Mouse (Mus musculus): ENCODE measurements at regions not wholly inside any gene's neighbourhood (a gene's known extent, or its start where the extent isn't known, plus 50 kb on each side); places are given as distances from the start of the nearest gene placed in this dataset.

GRCm38 (mm10) chr12:27283964-27284363, 58.4 kb downstream of the Sox11 start:
- Histone ChIP-seq H3K4me1 (peaks cover 5% of the 10 kb centered on the region; the same call in 1 of the 2 replicates), H3K4me2 (replicated peaks) (no peak overlapping the region), H3K9ac (no peak overlapping the region), H3K27me3 (no peaks in the 10 kb centered on the region), H3K9me3 (replicated peaks) (no peaks in the 10 kb centered on the region), H3K27ac (no peak overlapping the region), H3K4me3 (no peak overlapping the region), H3K36me3 (no peaks in the 10 kb centered on the region)
- 79% methylated on average over 6 of the region's 6 CpGs for WGBS
- ATAC-seq (ENCODE audit: low FRiP score) = no peak

GRCm38 (mm10) chr12:27261965-27262364, 80.4 kb downstream of the Sox11 start:
- Histone ChIP-seq H3K27me3 (no peaks in the 10 kb centered on the region), H3K9me3 (replicated peaks) (no peaks in the 10 kb centered on the region), H3K4me3 (no peak overlapping the region), H3K27ac (no peak overlapping the region), H3K4me2 (replicated peaks) (no peak overlapping the region), H3K36me3 (no peaks in the 10 kb centered on the region), H3K4me1 (no peaks in the 10 kb centered on the region), H3K9ac (no peak overlapping the region)
- ATAC-seq (ENCODE audit: low FRiP score) = no peak

GRCm38 (mm10) chr12:27254125-27254524, 88.2 kb downstream of the Sox11 start:
- Histone ChIP-seq H3K27ac (no peak overlapping the region), H3K4me3 (no peak overlapping the region), H3K27me3 (no peaks in the 10 kb centered on the region), H3K4me2 (replicated peaks) (no peak overlapping the region), H3K9me3 (replicated peaks) (no peaks in the 10 kb centered on the region), H3K36me3 (no peaks in the 10 kb centered on the region), H3K9ac (no peak overlapping the region), H3K4me1 (peaks cover 12% of the 10 kb centered on the region)
- WGBS = 65% methylated on average over 3 of the region's 3 CpGs
- no peak for ATAC-seq (ENCODE audit: low FRiP score)

GRCm38 (mm10) chr12:27251521-27251920, 90.9 kb downstream of the Sox11 start:
- Histone ChIP-seq H3K4me3 (no peak overlapping the region), H3K4me1 (peaks cover 31% of the 10 kb centered on the region), H3K4me2 (replicated peaks) (no peak overlapping the region), H3K9ac (no peak overlapping the region), H3K27me3 (no peaks in the 10 kb centered on the region), H3K27ac (no peak overlapping the region), H3K36me3 (no peaks in the 10 kb centered on the region), H3K9me3 (replicated peaks) (no peaks in the 10 kb centered on the region)
- 77% methylated on average over 5 of the region's 5 CpGs for whole genome bisulfite sequencing
- ATAC-seq (ENCODE audit: low FRiP score) = no peak

GRCm38 (mm10) chr12:27248545-27248855, 93.9 kb downstream of the Sox11 start:
- Histone ChIP-seq H3K27ac (peak overlapping the region; percentile 78), H3K4me1 (peaks cover 22% of the 10 kb centered on the region), H3K36me3 (no peaks in the 10 kb centered on the region), H3K9ac (no peak overlapping the region), H3K4me3 (no peak overlapping the region), H3K9me3 (replicated peaks) (no peaks in the 10 kb centered on the region), H3K27me3 (no peaks in the 10 kb centered on the region), H3K4me2 (replicated peaks) (peak overlapping the region; percentile 17)
- ATAC-seq (ENCODE audit: low FRiP score) = peak; percentile 89
- WGBS = 34% methylated on average over 3 of the region's 3 CpGs

- no peak overlapping the region for H3K9ac ChIP-seq
- no peaks in the 10 kb centered on the region for H3K9me3 ChIP-seq (replicated peaks)
- no peak overlapping the region for H3K4me3 ChIP-seq
- peak overlapping the region; percentile 17 for H3K4me2 ChIP-seq (replicated peaks)
- no peaks in the 10 kb centered on the region for H3K27me3 ChIP-seq
- WGBS = 53% methylated on average over 10 of the region's 10 CpGs
- no peaks in the 10 kb centered on the region for H3K36me3 ChIP-seq
- H3K4me1 ChIP-seq = peaks cover 22% of the 10 kb centered on the region
- H3K27ac ChIP-seq = peak overlapping the region; percentile 78
- peak; percentile 76 for ATAC-seq (ENCODE audit: low FRiP score)
These were observed 94.4 kb downstream of the Sox11 start for GRCm38 (mm10) chr12:27247756-27248544.

- Histone ChIP-seq H3K9me3 (replicated peaks) (no peaks in the 10 kb centered on the region), H3K27me3 (no peaks in the 10 kb centered on the region), H3K4me1 (no peaks in the 10 kb centered on the region), H3K27ac (no peak overlapping the region), H3K36me3 (no peaks in the 10 kb centered on the region), H3K9ac (no peak overlapping the region), H3K4me2 (replicated peaks) (no peak overlapping the region), H3K4me3 (no peak overlapping the region)
- 56% methylated on average over 1 of the region's 1 CpGs for WGBS
- no peak for ATAC-seq (ENCODE audit: low FRiP score)
These were observed 106.6 kb downstream of the Sox11 start for GRCm38 (mm10) chr12:27235748-27236147.

- WGBS = 90% methylated on average over 3 of the region's 3 CpGs
- Histone ChIP-seq H3K9me3 (replicated peaks) (no peaks in the 10 kb centered on the region; the same call in 1 of the 2 replicates), H3K27me3 (no peaks in the 10 kb centered on the region), H3K27ac (no peak overlapping the region), H3K4me2 (replicated peaks) (no peak overlapping the region), H3K4me3 (no peak overlapping the region), H3K4me1 (no peaks in the 10 kb centered on the region), H3K9ac (no peak overlapping the region), H3K36me3 (no peaks in the 10 kb centered on the region)
- no peak for ATAC-seq (ENCODE audit: low FRiP score)
These were observed 120.8 kb downstream of the Sox11 start for GRCm38 (mm10) chr12:27221541-27221940.

GRCm38 (mm10) chr12:27201191-27201590, 141.2 kb downstream of the Sox11 start:
- H3K9me3 ChIP-seq (replicated peaks) = no peaks in the 10 kb centered on the region
- H3K9ac ChIP-seq = no peak overlapping the region
- no peak for ATAC-seq (ENCODE audit: low FRiP score)
- H3K4me2 ChIP-seq (replicated peaks) = no peak overlapping the region
- no peaks in the 10 kb centered on the region for H3K27me3 ChIP-seq
- H3K4me1 ChIP-seq = no peaks in the 10 kb centered on the region
- H3K36me3 ChIP-seq = no peaks in the 10 kb centered on the region
- 55% methylated on average over 7 of the region's 7 CpGs for WGBS
- no peak overlapping the region for H3K4me3 ChIP-seq
- no peak overlapping the region for H3K27ac ChIP-seq

- no peaks in the 10 kb centered on the region for H3K27me3 ChIP-seq
- no peaks in the 10 kb centered on the region for H3K9me3 ChIP-seq (replicated peaks)
- H3K4me3 ChIP-seq = no peak overlapping the region
- no peak overlapping the region for H3K27ac ChIP-seq
- 0 out of 2 replicates have a peak, but pooled peaks cover 3% of the 10 kb centered on the region for H3K4me1 ChIP-seq
- ATAC-seq (ENCODE audit: low FRiP score) = no peak
- H3K36me3 ChIP-seq = no peaks in the 10 kb centered on the region
- H3K4me2 ChIP-seq (replicated peaks) = no peak overlapping the region
- no peak overlapping the region for H3K9ac ChIP-seq
These were observed 148.4 kb downstream of the Sox11 start for GRCm38 (mm10) chr12:27194001-27194400.

GRCm38 (mm10) chr12:27191916-27192315, 150.5 kb downstream of the Sox11 start:
- 86% methylated on average over 6 of the region's 6 CpGs for WGBS
- H3K4me2 ChIP-seq (replicated peaks) = no peak overlapping the region
- H3K9ac ChIP-seq = no peak overlapping the region
- 0 out of 2 replicates have a peak, but pooled peaks cover 3% of the 10 kb centered on the region for H3K4me1 ChIP-seq
- H3K9me3 ChIP-seq (replicated peaks) = no peaks in the 10 kb centered on the region
- H3K4me3 ChIP-seq = no peak overlapping the region
- H3K27ac ChIP-seq = no peak overlapping the region
- no peaks in the 10 kb centered on the region for H3K27me3 ChIP-seq
- ATAC-seq (ENCODE audit: low FRiP score) = no peak
- no peaks in the 10 kb centered on the region for H3K36me3 ChIP-seq

GRCm38 (mm10) chr12:27187480-27187879, 154.9 kb downstream of the Sox11 start:
- WGBS = 72% methylated on average over 3 of the region's 3 CpGs

More at GRCm38 (mm10) chr12:27187480-27187879, 154.9 kb downstream of the Sox11 start:
- H3K27ac ChIP-seq = no peak overlapping the region
- no peak overlapping the region for H3K4me2 ChIP-seq (replicated peaks)
- H3K4me3 ChIP-seq = no peak overlapping the region
- ATAC-seq (ENCODE audit: low FRiP score) = no peak
- no peaks in the 10 kb centered on the region for H3K9me3 ChIP-seq (replicated peaks)
- no peak overlapping the region for H3K9ac ChIP-seq
- H3K27me3 ChIP-seq = no peaks in the 10 kb centered on the region
- H3K4me1 ChIP-seq = peaks cover 16% of the 10 kb centered on the region
- no peaks in the 10 kb centered on the region for H3K36me3 ChIP-seq

All from hindbrain, embryonic 12.5 days (tissue).